In the genomic region with DNA sequence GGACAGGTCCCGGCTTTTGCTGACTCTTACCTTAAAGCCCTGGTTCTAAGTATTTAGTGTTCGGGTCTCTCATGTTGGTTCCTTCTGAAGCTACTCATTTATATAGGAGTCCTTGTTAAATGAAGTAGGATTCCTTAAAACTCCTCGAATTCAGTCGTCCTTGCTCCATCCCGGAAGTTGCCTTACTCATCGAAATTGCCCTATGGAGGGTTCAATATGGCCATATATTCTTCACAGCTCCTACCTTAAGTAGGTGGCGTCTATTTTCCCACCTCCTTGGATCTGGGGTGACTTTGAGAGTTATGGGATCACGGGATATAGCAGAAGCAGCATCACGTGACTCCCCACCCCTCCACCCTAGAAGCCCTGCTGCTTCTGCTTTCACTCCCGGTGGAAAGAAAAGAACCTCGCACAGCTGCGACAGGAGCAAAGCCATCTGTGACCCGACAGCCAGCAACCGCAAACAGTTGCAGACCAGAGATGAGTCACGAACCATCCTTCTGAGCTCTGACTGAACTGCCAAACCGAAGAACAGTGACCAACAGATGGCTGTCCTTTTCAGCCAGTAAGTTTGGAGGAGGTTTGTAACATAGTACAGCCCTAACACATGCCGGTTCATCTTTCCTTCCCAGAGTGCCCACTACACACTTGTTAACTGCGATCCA, we compare ENCODE assay signal across 8 mouse cellular contexts. TPM values are rescaled to one million over a fixed set of nuclear protein-coding genes. Genes with fewer than 3 reads are reported as not detected.
DNase-seq lines count a peak whose midpoint lies in the region; ATAC-seq and TF ChIP-seq lines count a peak whose summit lies in the region.

No protein-coding gene starts in this region.

- H3K4me1 ChIP-seq in intestine, postnatal 0 days (replicated peaks; ENCODE audit: control insufficient read depth, insufficient read depth, low read length), result no peaks in the 10 kb centered on the region
- H3K4me1 ChIP-seq in midbrain, embryonic 11.5 days (ENCODE audit: control insufficient read depth, insufficient read depth, low read length), result no peaks in the 10 kb centered on the region
- H3K4me1 ChIP-seq in stomach, embryonic 15.5 days, result no peaks in the 10 kb centered on the region

- H3K27ac ChIP-seq in intestine, postnatal 0 days (ENCODE audit: low read depth, low read length), result no peak overlapping the region; the same call in 1 of the 2 replicates
- H3K27ac ChIP-seq in midbrain, embryonic 11.5 days (ENCODE audit: low read depth, low read length), result no peak overlapping the region
- H3K27ac ChIP-seq in stomach, embryonic 15.5 days, result no peak overlapping the region

- intact Hi-C loops in left cerebral cortex, postnatal 4 days (cut with DNase I), result no loop called here

- H3K9ac ChIP-seq in intestine, postnatal 0 days (ENCODE audit: low read depth, low read length), result no peak overlapping the region
- H3K9ac ChIP-seq in midbrain, embryonic 11.5 days (ENCODE audit: low read length), result no peak overlapping the region
- H3K9ac ChIP-seq in stomach, embryonic 15.5 days, result no peak overlapping the region

- TF ChIP-seq CTCF in intestine, postnatal 0 days (IDR thresholded peaks at IDR 0.05; ENCODE audit: low read depth), result no peak

- no peak overlapping the region for H3K4me3 ChIP-seq in intestine, postnatal 0 days (ENCODE audit: low read depth, low read length)
- no peak overlapping the region for H3K4me3 ChIP-seq in midbrain, embryonic 11.5 days (ENCODE audit: low read depth, low read length)
- no peak overlapping the region for H3K4me3 ChIP-seq in stomach, embryonic 15.5 days (replicated peaks)

- 58% methylated on average over 18 of the region's 18 CpGs for WGBS in intestine, postnatal 0 days
- 67% methylated on average over 18 of the region's 18 CpGs for WGBS in midbrain, embryonic 11.5 days
- WGBS in stomach, embryonic 15.5 days, result 46% methylated on average over 18 of the region's 18 CpGs

- H3K27me3 ChIP-seq in intestine, postnatal 0 days (replicated peaks; ENCODE audit: control insufficient read depth, insufficient read depth, low read length), result no peaks in the 10 kb centered on the region
- H3K27me3 ChIP-seq in midbrain, embryonic 11.5 days (ENCODE audit: control insufficient read depth, insufficient read depth, low read length), result no peaks in the 10 kb centered on the region
- H3K27me3 ChIP-seq in stomach, embryonic 15.5 days (replicated peaks), result no peaks in the 10 kb centered on the region

- ATAC-seq in intestine, postnatal 0 days, result no peak
- peak; percentile 46; the same call in 1 of the 2 replicates for ATAC-seq in midbrain, embryonic 11.5 days (ENCODE audit: low FRiP score)
- ATAC-seq in stomach, embryonic 15.5 days (ENCODE audit: insufficient read depth, low FRiP score, low read depth), result peak; percentile 50; the same call in 1 of the 2 replicates

- DNase-seq in cerebellum, adult 11-12 months, result peak; percentile 3
- DNase-seq in cerebellum, adult 8-10 months, result no peak
- DNase-seq in adrenal gland, postnatal 36 days, result peak; percentile 56 to 62
- peak; percentile 77 to 91 for DNase-seq in heart, adult 18-20 months
- peak; percentile 25 for DNase-seq in left cerebral cortex, postnatal 4 days
- peak; percentile 83 for DNase-seq in midbrain, embryonic 11.5 days (ENCODE audit: low spot score, missing footprints)

- H3K4me2 ChIP-seq in intestine, postnatal 0 days (replicated peaks; ENCODE audit: low read depth), result 0 out of 2 replicates have a peak overlapping the region, but pooled peaks have one; percentile 21
- H3K4me2 ChIP-seq in midbrain, embryonic 11.5 days, result no peak overlapping the region
- H3K4me2 ChIP-seq in stomach, embryonic 15.5 days, result peak overlapping the region; percentile 39

- no peaks in the 10 kb centered on the region for H3K9me3 ChIP-seq in intestine, postnatal 0 days (ENCODE audit: control insufficient read depth)
- H3K9me3 ChIP-seq in midbrain, embryonic 11.5 days (ENCODE audit: control insufficient read depth, low read length), result no peaks in the 10 kb centered on the region
- H3K9me3 ChIP-seq in stomach, embryonic 15.5 days, result no peaks in the 10 kb centered on the region

- H3K36me3 ChIP-seq in intestine, postnatal 0 days (ENCODE audit: control insufficient read depth, insufficient read depth), result no peaks in the 10 kb centered on the region
- no peaks in the 10 kb centered on the region for H3K36me3 ChIP-seq in midbrain, embryonic 11.5 days (ENCODE audit: control insufficient read depth, insufficient read depth, low read length)
- no peaks in the 10 kb centered on the region for H3K36me3 ChIP-seq in stomach, embryonic 15.5 days

RNA-seq across cellular contexts. Expression of a gene that starts 40.7 kb away (rescaled TPM):
- not detected for total RNA-seq in adrenal gland, postnatal 36 days (2021)
- total RNA-seq in heart, adult 18-20 months (2021), result not detected
- polyA plus RNA-seq in intestine, postnatal 0 days (2015; fragmentation: Nextera tagmentation; extraction: Ambion mirVana), result not detected in 2 replicates
- total RNA-seq in left cerebral cortex, postnatal 4 days (2021), result not detected
- polyA plus RNA-seq in midbrain, embryonic 11.5 days (2014; fragmentation: Nextera tagmentation; extraction: Ambion mirVana), result not detected in 2 replicates
- polyA plus RNA-seq in stomach, embryonic 15.5 days (2015; fragmentation: Nextera tagmentation; extraction: Ambion mirVana), result not detected in 2 replicates

RNA-seq across cellular contexts. Expression of a gene that starts 46.7 kb away (rescaled TPM):
- total RNA-seq in adrenal gland, postnatal 36 days (2021), result not detected
- not detected for total RNA-seq in heart, adult 18-20 months (2021)
- polyA plus RNA-seq in intestine, postnatal 0 days (2015; fragmentation: Nextera tagmentation; extraction: Ambion mirVana), result not detected in 2 replicates
- not detected for total RNA-seq in left cerebral cortex, postnatal 4 days (2021)
- 0.38 TPM in 1 of 2 replicates, not detected in the other for polyA plus RNA-seq in midbrain, embryonic 11.5 days (2014; fragmentation: Nextera tagmentation; extraction: Ambion mirVana)
- 0.33 TPM in 1 of 2 replicates, not detected in the other for polyA plus RNA-seq in stomach, embryonic 15.5 days (2015; fragmentation: Nextera tagmentation; extraction: Ambion mirVana)

RNA-seq across cellular contexts. Expression of a gene that starts 52.4 kb away (rescaled TPM):
- total RNA-seq in adrenal gland, postnatal 36 days (2021), result not detected
- not detected for total RNA-seq in heart, adult 18-20 months (2021)
- not detected in 2 replicates for polyA plus RNA-seq in intestine, postnatal 0 days (2015; fragmentation: Nextera tagmentation; extraction: Ambion mirVana)
- not detected for total RNA-seq in left cerebral cortex, postnatal 4 days (2021)
- 0.36 TPM in 1 of 2 replicates, not detected in the other for polyA plus RNA-seq in midbrain, embryonic 11.5 days (2014; fragmentation: Nextera tagmentation; extraction: Ambion mirVana)
- 0.19 and 0.21 TPM in 2 replicates for polyA plus RNA-seq in stomach, embryonic 15.5 days (2015; fragmentation: Nextera tagmentation; extraction: Ambion mirVana)

RNA-seq across cellular contexts. Expression of a gene that starts 58.5 kb away (rescaled TPM):
- total RNA-seq in adrenal gland, postnatal 36 days (2021), result not detected
- total RNA-seq in heart, adult 18-20 months (2021), result not detected
- polyA plus RNA-seq in intestine, postnatal 0 days (2015; fragmentation: Nextera tagmentation; extraction: Ambion mirVana), result not detected in 2 replicates
- not detected for total RNA-seq in left cerebral cortex, postnatal 4 days (2021)
- 0.18 and 0.42 TPM in 2 replicates for polyA plus RNA-seq in midbrain, embryonic 11.5 days (2014; fragmentation: Nextera tagmentation; extraction: Ambion mirVana)
- polyA plus RNA-seq in stomach, embryonic 15.5 days (2015; fragmentation: Nextera tagmentation; extraction: Ambion mirVana), result 0.19 TPM in 1 of 2 replicates, not detected in the other
